Mouse (Mus musculus): ENCODE results near the gene Lrba. TPM values are rescaled to one million over a fixed set of nuclear protein-coding genes. Genes with fewer than 3 reads are reported as not detected.

Lrba gene
- total RNA-seq, 2 experiments from 2014 or later: 17.0 to 18.4 TPM

GRCm38 (mm10) chr3:86635940-86636339 lies 411.5 kb downstream of the Lrba start:
- DNase-seq: peak; percentile 4
- intact Hi-C loops (cut with DNase I; ENCODE audit: low total_unique reads): no loop called here

- no peak for DNase-seq
- intact Hi-C loops (cut with DNase I; ENCODE audit: low total_unique reads): no loop called here
Observed at GRCm38 (mm10) chr3:86638552-86639348, 414.3 kb downstream of the Lrba start.

- DNase-seq: no peak
- intact Hi-C loops (cut with DNase I; ENCODE audit: low total_unique reads): no loop called here
Observed at GRCm38 (mm10) chr3:86641393-86641792, 416.9 kb downstream of the Lrba start.

GRCm38 (mm10) chr3:86641796-86642195 lies 417.3 kb downstream of the Lrba start:
- DNase-seq: no peak
- intact Hi-C loops (cut with DNase I; ENCODE audit: low total_unique reads): no loop called here

- DNase-seq: no peak
- intact Hi-C loops (cut with DNase I; ENCODE audit: low total_unique reads): no loop called here
Observed at GRCm38 (mm10) chr3:86646771-86647170, 422.3 kb downstream of the Lrba start.

- no peak for DNase-seq
- intact Hi-C loops (cut with DNase I; ENCODE audit: low total_unique reads): no loop called here
Observed at GRCm38 (mm10) chr3:86651006-86651405, 426.5 kb downstream of the Lrba start.

- no peak for DNase-seq
- intact Hi-C loops (cut with DNase I; ENCODE audit: low total_unique reads): no loop called here
Observed at GRCm38 (mm10) chr3:86659326-86659725, 434.8 kb downstream of the Lrba start.

- intact Hi-C loops (cut with DNase I; ENCODE audit: low total_unique reads): no loop called here
- DNase-seq: no peak
Observed at GRCm38 (mm10) chr3:86664399-86664798, 439.9 kb downstream of the Lrba start.

GRCm38 (mm10) chr3:86668146-86668545 lies 443.7 kb downstream of the Lrba start:
- intact Hi-C loops (cut with DNase I; ENCODE audit: low total_unique reads): no loop called here
- DNase-seq: no peak

GRCm38 (mm10) chr3:86677573-86678155 lies 453.2 kb downstream of the Lrba start:
- no peak for DNase-seq
- intact Hi-C loops (cut with DNase I; ENCODE audit: low total_unique reads): no loop called here

GRCm38 (mm10) chr3:86687571-86688209 lies 463.2 kb downstream of the Lrba start:
- intact Hi-C loops (cut with DNase I; ENCODE audit: low total_unique reads): no loop called here
- DNase-seq: no peak

GRCm38 (mm10) chr3:86688438-86688837 lies 464.0 kb downstream of the Lrba start:
- DNase-seq: no peak
- intact Hi-C loops (cut with DNase I; ENCODE audit: low total_unique reads): no loop called here

- DNase-seq: no peak
- intact Hi-C loops (cut with DNase I; ENCODE audit: low total_unique reads): no loop called here
Observed at GRCm38 (mm10) chr3:86689305-86689704, 464.8 kb downstream of the Lrba start.

GRCm38 (mm10) chr3:86692779-86693178 lies 468.3 kb downstream of the Lrba start:
- DNase-seq: no peak
- intact Hi-C loops (cut with DNase I; ENCODE audit: low total_unique reads): no loop called here

- intact Hi-C loops (cut with DNase I; ENCODE audit: low total_unique reads): no loop called here
- DNase-seq: no peak
Observed at GRCm38 (mm10) chr3:86693553-86693952, 469.1 kb downstream of the Lrba start.

GRCm38 (mm10) chr3:86698947-86699346 lies 474.5 kb downstream of the Lrba start:
- intact Hi-C loops (cut with DNase I; ENCODE audit: low total_unique reads): no loop called here
- no peak for DNase-seq

- no peak for DNase-seq
- intact Hi-C loops (cut with DNase I; ENCODE audit: low total_unique reads): no loop called here
Observed at GRCm38 (mm10) chr3:86701163-86701563, 476.7 kb downstream of the Lrba start.

GRCm38 (mm10) chr3:86709472-86709871 lies 485.0 kb downstream of the Lrba start:
- DNase-seq: no peak
- intact Hi-C loops (cut with DNase I; ENCODE audit: low total_unique reads): no loop called here

GRCm38 (mm10) chr3:86711530-86711929 lies 487.1 kb downstream of the Lrba start:
- no peak for DNase-seq
- intact Hi-C loops (cut with DNase I; ENCODE audit: low total_unique reads): no loop called here

GRCm38 (mm10) chr3:86712758-86713157 lies 488.3 kb downstream of the Lrba start:
- intact Hi-C loops (cut with DNase I; ENCODE audit: low total_unique reads): no loop called here
- DNase-seq: no peak

GRCm38 (mm10) chr3:86714446-86714845 lies 490.0 kb downstream of the Lrba start:
- intact Hi-C loops (cut with DNase I; ENCODE audit: low total_unique reads): no loop called here
- no peak for DNase-seq

Data from gastrocnemius, postnatal 14 days (tissue).